Mouse (Mus musculus) gonadal fat pad, adult 2 months (tissue): ENCODE results near the gene P3h2. TPM values are rescaled to one million over a fixed set of nuclear protein-coding genes. Genes with fewer than 3 reads are reported as not detected.

Experiments
- DNase-seq: peaks from one replicate; pipeline ENCODE4 v3.0.0-alpha.2; 2012; ENCODE audit warnings: low read depth
- polyA plus RNA-seq: library from polyadenylated mRNA; depleted of rRNA; stranded (reverse); fragments of >200 nt; gene quantifications from 2 replicates; pipeline ENCODE4 v1.2.3, GENCODE M21; 2012; rRNA removed

P3h2 gene
- 1.9 and 4.3 TPM in 2 replicates for polyA plus RNA-seq

DNA sequence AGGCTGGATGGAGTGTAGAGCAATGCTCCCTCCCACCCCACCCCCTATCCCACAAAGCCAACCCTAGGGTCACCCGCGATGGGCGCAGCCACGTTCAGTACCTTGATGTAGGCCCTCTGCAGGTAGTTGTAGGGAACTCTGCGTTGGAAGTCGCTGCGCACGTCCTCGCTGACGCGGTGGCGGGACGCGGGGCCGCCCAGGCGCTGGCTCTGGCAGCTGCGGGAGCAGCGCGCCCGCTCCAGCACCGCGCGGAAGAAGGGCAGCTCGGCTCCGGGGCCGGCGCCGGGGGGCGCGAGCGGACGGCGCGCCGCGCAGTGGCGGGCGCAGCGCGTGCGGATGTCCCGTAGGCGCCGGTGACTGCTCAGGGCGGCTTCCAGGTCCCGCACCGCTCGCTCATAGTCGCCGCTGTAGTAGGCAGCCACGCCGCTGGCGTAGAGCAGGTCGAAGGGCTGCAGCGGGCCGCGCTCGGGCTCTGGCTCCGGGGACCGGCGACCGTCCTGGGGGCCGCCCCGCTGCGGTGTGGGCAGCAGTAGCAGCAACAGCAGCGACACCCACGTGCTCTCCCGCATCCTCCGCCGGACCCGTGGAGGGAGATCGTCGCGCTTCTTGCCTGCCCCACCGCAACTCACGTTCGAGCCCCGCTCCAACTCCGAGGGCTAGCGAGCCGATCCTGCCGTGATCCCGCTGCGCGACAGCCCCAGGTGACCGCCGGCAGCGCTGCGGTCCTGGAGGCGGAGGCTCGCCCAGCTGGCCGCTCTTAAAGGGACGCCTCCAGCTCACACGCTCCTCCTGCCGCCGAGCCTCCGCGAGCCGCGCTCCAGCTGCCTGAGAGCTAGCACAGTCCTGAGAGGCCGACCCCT is at the start of gene P3h2:
Gene P3h2, minus strand, starts transcription at position 670 of the 860 bp plus-strand sequence.
- DNase-seq, result no peak

DNA sequence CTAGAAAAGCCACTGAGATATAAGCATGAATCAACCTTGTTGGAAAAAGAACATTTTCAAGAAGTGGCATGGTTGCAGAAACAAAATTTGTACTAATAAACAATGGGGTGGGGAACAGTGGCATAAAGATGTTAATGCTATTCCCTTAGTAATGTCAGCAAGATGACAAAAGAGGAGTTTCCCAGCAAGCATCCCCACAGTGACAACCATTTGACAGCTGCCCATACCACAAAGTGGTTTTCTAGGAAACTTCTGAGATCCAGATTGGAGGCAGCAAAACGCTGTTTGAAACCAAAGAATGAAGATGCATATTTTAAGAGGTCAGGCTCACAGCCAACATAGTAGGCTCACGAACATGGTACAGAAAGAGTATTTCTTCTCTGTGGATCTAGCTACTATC is 46.7 kb upstream of the P3h2 start:
- DNase-seq, result no peak

DNA sequence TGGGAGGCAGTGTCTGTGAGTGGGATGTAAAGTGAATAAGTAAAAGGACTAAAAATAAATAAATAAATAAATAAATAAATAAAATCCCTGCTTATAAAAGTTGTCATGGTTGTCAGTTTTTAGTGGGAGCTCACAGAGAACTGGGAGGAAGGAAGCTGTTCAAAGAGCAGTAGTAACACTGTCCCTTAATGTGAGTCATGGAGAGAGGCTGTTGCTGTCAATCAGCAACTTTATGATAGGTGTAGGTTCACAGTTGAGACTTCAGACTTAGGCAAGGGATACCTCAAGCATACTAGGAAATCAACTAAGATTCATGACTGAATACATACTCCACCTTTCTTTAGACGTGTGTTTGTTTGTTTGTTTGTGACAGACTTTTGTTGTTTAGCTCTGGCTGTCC is 45.4 kb upstream of the P3h2 start:
- no peak for DNase-seq

DNA sequence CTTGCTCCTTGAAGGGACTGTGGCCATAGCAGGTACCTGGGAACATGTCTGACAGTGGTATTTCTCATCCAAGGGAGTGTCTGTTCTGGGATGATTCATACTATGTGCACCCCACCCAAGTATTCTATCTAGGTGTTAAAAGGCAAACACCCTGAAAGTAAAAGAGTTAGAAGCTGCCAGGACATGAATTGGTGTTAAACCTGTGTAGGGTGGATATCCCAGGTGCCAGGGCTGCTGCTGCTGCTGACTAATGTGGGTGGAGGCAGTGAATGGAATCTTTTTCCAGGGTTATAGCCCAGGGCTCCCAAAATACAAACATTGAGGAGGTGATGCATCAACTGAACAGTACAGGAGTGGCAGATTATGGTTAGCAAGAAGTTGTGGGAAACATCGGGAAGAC is 41.3 kb upstream of the P3h2 start:
- no peak for DNase-seq

DNA sequence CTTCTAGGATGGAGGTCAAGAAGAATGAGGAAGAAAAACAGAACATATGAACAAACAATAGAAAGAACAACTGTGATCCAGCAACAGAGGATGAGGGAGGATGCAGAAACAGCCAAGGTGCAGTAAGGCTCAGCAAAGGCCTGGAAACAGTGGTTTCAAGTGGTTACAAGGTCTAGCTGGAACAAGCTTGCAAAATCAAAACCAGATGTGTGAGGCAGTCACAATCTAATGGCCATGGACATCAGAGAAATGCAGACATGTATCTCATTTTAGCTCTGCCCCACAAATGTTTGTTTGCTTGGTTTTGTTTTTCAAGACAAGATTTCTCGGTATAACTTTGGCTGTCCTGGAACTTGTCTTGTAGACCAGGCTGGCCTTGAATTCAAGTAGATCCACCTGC is 25.5 kb upstream of the P3h2 start:
- DNase-seq, result no peak

DNA sequence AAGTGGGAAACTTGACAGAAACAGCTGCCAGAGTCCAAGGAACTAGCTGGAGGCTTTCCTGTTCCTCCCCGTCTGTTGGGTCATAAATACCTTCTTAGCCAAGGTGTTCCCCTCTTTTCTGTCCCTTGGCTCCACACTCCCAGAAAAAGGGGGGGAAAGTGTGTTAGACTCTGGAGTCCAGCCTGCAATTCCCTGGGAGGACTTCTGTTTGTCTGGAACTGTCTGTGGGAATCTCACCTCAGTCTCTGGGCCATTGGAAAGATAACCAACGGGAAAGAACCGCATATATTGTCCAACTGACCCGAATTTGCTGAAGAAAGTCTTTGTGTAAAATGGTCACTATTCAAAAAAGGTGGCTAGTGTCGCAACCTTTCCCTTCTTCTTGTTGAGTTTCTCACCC is 1.0 kb upstream of the P3h2 start:
- DNase-seq, result no peak

DNA sequence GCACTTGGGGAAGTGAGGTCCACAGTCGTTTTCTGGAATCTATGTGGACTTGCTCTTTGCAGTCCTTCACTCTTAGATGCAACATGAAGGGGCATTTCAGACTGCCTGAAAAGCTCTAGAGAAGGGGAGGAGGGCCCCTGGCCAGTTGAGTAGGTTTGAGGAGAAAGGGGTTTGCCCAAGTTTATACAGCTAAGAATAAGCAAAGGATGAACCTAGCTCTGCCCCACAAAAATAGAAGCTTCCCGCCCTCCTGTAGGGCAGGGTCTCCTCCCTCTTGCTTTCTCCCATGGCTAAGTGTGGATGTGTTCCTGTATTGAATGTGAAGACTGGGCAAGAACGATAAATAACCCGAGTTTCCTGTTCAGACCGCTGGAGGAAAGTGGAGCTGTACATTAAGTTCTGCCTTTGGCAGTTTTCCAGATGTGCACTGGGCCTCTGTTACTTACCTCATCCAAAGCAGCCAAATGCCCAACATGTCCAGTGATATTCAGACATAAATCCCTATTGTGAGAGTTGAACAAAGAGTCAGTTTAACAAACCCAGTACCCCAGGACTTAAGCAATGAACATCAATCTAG is 545 bp upstream of the P3h2 start:
- peak; percentile 81 for DNase-seq

DNA sequence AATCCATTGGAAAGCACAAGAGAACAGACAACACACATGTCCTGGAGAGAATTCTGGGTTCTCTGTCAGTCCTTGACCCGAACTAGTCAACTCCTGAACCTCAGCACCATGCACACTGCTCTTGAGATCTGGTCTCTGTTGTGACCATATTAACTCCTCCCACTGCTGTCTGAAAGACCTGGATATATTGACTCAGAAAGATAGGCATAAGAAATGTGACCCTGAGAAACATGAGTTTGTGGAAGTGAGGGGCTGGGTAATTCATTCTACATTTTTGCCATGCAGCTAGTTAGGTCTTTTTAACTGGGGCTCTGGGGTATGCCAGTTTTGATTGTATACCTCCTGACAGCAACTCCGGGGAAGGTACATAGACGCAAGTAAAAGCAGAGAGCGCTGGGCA is 1.3 kb downstream of the P3h2 start:
- no peak for DNase-seq

DNA sequence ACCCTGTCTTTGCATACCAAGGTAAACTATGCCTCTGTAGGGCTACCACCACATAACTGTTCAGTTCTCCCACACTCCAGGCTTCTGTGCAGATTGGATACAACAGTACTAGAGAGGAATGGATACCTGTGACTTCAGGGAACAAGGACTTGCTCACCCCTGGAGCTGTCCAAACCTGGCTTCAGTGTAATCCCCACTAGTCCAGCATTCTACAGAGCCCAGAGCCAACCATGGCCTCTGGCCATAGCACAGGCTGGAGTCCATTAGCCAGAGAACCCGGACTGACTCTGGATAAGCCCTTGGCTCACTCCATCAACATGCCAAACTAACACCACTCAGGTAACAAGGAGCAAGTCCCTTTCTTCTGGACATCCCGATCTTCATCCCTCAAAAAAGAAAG is 2.7 kb downstream of the P3h2 start:
- no peak for DNase-seq

DNA sequence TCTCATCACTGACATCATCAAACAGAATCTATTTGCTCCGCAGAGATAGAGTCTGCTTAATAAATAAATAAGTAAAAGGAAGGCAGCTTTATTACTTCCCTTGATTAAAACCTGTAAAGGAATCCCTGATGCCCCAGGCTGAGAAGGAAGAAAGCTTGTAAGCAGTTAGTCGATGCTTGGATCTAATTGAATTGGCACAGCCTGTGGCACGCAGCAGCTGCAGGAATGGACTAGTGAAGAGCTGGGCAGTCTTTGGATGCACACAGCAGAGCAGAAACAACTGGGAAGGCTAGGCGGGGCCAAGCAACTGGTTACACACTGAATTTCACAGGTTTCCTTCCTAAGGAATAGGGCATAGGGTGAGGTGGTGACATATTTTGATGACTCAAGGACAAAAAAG is 5.4 kb downstream of the P3h2 start:
- DNase-seq, result no peak

DNA sequence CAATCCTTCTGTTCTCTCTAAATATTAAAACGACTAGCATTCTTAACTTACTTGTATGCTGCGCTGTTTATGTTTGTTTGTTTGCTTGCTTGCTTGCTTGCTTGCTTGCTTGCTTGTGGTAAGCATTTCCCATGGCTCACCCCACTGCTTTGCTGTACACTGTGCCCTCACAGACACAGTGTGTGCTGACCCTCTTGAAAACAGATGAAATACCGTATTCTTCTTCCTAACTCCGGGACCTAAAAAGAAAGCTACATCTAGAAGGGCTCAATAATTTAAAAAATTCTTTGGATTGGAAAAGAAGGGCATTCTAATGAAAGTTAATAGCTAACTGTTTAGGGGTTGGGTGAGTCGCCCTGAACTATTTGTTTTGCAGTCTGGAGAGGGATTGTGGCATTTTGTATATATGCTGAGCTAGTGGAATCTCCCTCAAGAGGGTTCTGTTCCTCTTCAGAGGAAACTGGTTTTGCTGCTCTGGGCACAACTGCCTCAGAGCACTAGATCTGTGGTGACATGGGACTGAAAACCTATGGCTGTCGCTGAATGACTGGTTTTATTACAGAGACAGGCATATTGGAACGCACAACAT is 9.8 kb downstream of the P3h2 start:
- no peak for DNase-seq

DNA sequence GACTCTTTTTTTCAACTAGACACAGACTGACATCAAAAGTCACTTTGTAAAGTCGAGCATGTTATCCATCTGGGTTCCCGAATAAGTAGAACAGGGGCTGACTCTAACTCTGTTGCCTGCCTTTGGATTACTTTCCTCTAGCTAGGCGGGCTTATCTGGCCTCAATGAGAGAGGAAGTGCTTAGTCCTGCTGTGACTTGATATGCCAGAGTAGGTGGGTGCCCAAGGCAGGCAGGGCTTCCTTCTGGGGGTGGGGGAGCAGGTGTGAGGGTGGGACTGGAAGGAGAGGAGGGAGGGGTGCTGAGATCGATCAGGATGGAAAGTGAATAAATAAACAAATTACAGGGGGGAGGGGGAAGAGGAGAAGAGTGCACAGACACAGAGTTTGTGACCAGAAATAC is 11.7 kb downstream of the P3h2 start:
- no peak for DNase-seq

DNA sequence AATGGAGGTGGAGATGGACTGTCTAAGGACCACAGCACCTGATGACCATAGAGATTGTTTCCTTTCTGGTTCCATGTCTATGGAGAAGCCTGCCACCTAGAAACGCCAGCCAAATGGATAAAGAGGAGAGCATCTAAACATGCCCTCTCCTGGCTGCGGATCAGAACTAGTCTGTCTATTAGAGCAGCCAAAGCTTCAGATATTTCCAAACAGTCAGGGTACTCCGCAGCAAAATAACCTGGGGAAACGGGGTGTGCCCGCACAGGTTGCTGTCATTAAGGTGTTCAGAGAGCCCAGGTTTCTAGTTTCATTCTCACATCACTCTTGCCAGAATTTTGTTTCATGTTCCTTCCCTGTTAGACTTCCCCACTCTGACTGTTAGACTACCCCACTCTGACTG is 16.6 kb downstream of the P3h2 start:
- DNase-seq, result peak; percentile 88

DNA sequence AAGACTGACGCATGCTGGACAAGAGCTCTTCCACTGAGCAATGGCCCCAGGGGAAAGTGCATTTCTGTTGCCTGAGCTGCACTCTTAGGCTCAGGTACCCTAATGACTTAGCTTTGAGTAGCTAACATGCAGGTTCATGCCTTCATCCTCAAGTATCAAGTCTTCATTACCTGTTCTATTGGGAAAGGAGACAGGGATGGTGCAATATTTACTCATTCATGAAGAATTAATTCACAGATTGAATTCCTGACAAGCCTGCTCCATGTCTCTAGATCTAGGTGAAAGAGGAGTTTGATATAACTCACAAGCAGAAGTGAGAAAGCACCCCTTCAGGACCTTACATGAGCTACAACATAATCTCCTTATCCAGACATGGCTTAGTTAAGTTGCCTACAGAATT is 17.3 kb downstream of the P3h2 start:
- DNase-seq, result peak; percentile 91

DNA sequence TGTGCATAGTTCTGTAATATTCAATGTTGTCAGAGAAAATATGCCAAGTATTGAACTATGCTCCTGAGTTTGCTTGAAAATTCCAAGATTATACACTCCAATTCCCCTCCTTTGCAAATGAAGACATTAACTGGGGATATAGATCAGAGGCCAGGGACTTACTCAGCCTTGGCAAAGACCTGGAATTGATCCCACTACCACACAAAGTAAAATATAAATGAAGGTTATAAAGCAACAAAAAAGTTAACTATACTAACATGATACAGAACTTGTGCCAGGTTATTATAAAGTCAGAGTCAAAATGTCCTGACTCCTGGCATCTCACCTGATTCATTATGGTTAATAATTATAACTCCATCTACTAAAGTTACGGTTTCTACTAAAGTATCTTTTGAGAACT is 18.6 kb downstream of the P3h2 start:
- DNase-seq, result no peak

DNA sequence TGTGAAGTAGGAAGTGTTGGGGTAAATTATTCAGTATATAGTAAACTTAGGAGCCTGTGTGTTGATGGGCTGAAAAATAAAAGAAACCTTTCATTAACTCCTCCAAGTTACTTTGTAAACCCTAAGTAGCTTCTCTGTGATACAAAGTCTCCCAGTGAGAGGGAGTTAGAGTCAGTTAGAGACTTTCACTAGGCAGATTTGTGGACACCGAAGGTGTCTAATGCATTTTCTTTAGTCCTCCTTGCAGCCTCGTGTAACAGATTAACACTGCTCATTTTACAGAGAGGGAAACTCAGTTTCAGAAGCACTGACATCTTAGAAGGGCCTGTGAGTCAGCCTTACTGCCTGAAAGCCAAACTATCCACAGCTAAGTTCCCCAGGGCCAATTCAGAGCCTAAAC is 20.4 kb downstream of the P3h2 start:
- DNase-seq, result no peak

DNA sequence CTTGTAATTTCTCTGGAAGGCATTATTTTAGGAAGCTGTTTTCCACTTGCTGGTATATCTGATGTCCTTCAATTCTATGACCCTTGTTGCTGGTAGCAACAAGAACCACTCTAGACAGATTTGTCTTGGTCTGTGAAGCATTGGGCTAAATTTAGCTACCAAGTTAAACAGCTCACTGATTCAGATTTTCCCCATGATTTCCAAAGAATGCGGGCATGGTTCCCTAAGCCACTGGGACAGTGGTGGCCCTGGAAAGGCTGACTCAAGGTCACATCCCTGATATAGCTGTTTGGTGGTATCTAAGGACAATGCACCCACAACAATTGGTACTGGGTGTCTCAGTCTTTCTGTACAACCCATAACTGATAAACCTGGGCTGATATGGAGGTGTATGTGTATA is 22.8 kb downstream of the P3h2 start:
- no peak for DNase-seq

DNA sequence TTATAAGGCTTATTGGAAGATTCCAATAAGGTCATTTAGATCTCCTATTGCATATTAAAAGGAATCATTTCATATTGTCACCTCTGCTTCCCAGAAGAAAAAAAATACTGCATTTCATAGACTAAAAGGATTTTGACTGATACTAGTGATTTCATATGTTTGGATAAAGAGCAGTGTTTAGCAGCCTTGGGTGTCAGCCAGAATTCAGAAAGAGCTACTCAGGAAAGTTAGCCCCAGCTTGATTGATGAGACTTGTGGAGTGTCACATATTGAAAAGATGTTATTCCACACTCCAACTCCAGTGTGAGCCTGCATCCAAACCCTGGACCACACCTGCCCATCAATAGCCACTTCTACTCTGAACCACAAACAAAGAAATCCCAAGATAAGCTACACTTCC is 23.2 kb downstream of the P3h2 start:
- no peak for DNase-seq

DNA sequence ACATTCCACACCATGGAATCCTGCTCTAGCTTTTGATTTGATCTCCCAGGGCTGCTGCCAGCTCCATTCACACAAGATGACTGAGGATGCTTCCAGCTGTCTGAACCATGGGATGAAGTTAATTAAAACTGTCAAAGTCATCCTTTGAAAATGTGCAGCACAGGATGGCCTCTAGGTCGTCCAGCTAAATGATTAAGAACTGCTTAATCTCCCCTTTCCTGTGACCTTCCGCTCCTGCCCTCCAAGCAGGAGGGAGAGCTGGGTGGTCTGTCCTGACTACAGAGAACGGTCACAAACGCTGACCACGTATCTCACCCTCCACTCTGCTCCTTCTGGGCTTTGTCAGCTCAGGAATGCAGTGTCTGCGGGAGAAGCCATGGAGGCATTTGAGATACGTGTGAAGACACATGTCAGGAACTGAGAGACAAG is 26.6 kb downstream of the P3h2 start:
- DNase-seq, result no peak

DNA sequence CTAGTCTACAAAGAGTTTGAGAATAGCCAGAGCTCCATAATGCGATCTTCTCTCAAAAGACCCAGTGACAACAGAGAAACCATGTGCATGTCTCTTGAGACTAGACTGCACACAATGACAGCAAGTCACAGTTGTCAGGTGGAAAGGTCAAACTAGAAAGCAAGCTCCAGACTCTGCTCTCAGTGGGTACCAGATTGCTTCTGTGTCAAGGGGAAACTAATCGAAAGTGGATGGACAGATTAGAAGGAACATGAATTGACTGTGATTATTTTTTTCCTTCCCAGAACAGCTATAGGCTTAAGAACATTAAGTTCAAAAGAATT is 27.5 kb downstream of the P3h2 start:
- DNase-seq, result no peak

DNA sequence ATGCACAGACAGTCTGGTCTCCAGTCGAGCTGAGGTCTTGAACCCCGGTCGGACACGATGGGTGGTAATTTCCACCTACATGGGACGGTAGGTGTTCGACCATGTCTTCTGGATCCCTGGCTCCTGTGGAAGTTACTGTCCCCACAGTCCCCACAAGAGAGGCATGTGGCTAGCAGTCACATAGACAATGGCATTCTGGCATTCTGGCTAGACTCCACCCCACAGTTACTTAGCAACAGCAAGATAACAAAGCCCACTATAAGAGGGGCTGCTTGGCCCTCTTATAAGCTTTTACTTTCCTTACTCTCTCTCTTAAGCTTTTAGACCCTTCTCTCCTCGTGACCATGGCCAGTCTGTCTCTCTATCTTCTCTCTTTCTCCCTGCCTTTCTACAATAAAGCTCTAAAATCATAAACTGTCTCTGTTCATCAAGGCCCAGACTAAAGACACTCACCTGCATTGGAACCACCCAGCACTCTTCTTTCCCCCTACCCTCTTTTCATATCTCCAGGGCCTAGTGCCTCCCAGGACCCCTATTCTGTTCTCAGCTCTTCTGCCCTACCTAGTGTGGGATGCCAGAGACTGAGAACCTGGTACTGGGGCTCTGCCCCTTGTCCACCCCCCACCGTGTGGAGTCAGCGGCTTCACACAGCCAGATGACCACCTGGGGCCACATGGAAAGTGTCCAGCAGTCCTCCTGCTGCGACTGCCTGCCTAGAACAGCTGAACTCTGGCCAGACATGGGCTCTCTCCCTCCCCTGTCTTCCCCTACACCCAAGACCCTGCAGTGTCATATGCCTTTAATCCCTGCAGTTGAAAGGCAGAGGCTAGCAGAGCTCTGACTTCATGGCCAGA is 28.1 kb downstream of the P3h2 start:
- no peak for DNase-seq

DNA sequence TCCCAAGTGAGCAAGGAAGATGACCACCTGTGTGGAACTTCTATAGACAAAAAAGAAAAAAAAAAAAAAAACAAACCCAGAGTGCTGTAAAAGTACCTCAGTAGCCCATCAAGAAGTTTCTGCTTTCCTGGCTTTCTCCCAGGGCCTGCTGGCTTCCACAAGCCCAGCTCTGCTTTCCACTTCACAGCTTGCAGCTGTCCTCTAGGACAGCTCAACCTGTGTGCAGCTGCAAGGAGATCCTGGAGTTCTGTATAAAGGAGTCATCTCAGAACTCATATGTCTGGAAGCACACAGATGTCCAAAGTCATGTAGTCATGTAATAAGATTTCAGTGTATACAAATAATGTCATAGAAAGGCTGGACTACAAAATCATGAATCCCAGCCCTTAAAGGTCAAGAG is 30.5 kb downstream of the P3h2 start:
- no peak for DNase-seq

DNA sequence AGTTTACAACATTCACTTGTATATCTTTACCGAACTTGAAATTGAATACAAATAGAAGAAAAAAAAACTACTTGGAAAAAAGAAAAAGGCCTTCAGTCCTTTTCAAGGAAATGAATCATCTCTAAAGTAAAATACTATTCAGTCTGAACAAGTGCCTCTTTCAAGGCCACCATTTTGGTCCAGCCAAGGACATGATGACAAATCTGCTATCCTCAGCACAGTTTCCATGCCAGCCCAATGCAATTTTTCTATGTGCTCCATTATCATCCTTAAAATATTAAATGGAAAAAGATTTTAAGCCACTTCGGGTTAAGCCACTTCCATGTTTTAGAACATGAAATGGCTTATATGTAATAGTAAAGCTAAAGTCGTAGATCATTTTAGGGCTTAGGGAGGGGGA is 35.2 kb downstream of the P3h2 start:
- no peak for DNase-seq
